Mouse (Mus musculus): ENCODE measurements at regions not wholly inside any gene's neighbourhood (a gene's known extent, or its start where the extent isn't known, plus 50 kb on each side); places are given as distances from the start of the nearest gene placed in this dataset.
A peak's percentile ranks its signal among the peaks of the same experiment; 100 is the strongest.
"Not testable (repeated sequence)": the region's sequence is repeated elsewhere in the genome, so short reads cannot be mapped to it uniquely, and the experiment has no call there.

GRCm38 (mm10) chr6:4303410-4303809, 201.2 kb upstream of the Col1a2 start:
- not testable (repeated sequence) for H3K27ac ChIP-seq (replicated peaks; ENCODE audit: low read depth, low read length); H3K4me1 ChIP-seq (ENCODE audit: control insufficient read depth, insufficient read depth, insufficient read length, low read length); H3K4me3 ChIP-seq (ENCODE audit: insufficient read depth, low read depth, low read length)

- H3K4me1 ChIP-seq (ENCODE audit: control insufficient read depth, insufficient read depth, insufficient read length, low read length): no peaks in the 10 kb centered on the region
- H3K27ac ChIP-seq (replicated peaks; ENCODE audit: low read depth, low read length): no peak overlapping the region
- no peak overlapping the region for H3K4me3 ChIP-seq (ENCODE audit: insufficient read depth, low read depth, low read length)
These were observed 154.7 kb upstream of the Col1a2 start for GRCm38 (mm10) chr6:4349953-4350352.

- H3K4me3 ChIP-seq (ENCODE audit: insufficient read depth, low read depth, low read length): no peak overlapping the region
- no peak overlapping the region for H3K27ac ChIP-seq (replicated peaks; ENCODE audit: low read depth, low read length)
- no peaks in the 10 kb centered on the region for H3K4me1 ChIP-seq (ENCODE audit: control insufficient read depth, insufficient read depth, insufficient read length, low read length)
These were observed 142.4 kb upstream of the Col1a2 start for GRCm38 (mm10) chr6:4362220-4362619.

- Histone ChIP-seq H3K27ac (replicated peaks; ENCODE audit: low read depth, low read length) (no peak overlapping the region), H3K4me3 (ENCODE audit: insufficient read depth, low read depth, low read length) (no peak overlapping the region), H3K4me1 (ENCODE audit: control insufficient read depth, insufficient read depth, insufficient read length, low read length) (no peaks in the 10 kb centered on the region)
These were observed 129.1 kb upstream of the Col1a2 start for GRCm38 (mm10) chr6:4375465-4376037.

- no peak overlapping the region for H3K4me3 ChIP-seq (ENCODE audit: insufficient read depth, low read depth, low read length)
- H3K4me1 ChIP-seq (ENCODE audit: control insufficient read depth, insufficient read depth, insufficient read length, low read length): no peaks in the 10 kb centered on the region
- H3K27ac ChIP-seq (replicated peaks; ENCODE audit: low read depth, low read length): no peak overlapping the region
These were observed 107.8 kb upstream of the Col1a2 start for GRCm38 (mm10) chr6:4396808-4397207.

- no peak overlapping the region for H3K27ac ChIP-seq (replicated peaks; ENCODE audit: low read depth, low read length)
- no peak overlapping the region for H3K4me3 ChIP-seq (ENCODE audit: insufficient read depth, low read depth, low read length)
- H3K4me1 ChIP-seq (ENCODE audit: control insufficient read depth, insufficient read depth, insufficient read length, low read length): no peaks in the 10 kb centered on the region
These were observed 106.7 kb upstream of the Col1a2 start for GRCm38 (mm10) chr6:4397695-4398598.

GRCm38 (mm10) chr6:4398599-4398980, 106.0 kb upstream of the Col1a2 start:
- Histone ChIP-seq H3K4me3 (ENCODE audit: insufficient read depth, low read depth, low read length) (no peak overlapping the region), H3K27ac (replicated peaks; ENCODE audit: low read depth, low read length) (no peak overlapping the region), H3K4me1 (ENCODE audit: control insufficient read depth, insufficient read depth, insufficient read length, low read length) (no peaks in the 10 kb centered on the region)

- H3K27ac ChIP-seq (replicated peaks; ENCODE audit: low read depth, low read length): no peak overlapping the region
- no peaks in the 10 kb centered on the region for H3K4me1 ChIP-seq (ENCODE audit: control insufficient read depth, insufficient read depth, insufficient read length, low read length)
- H3K4me3 ChIP-seq (ENCODE audit: insufficient read depth, low read depth, low read length): no peak overlapping the region
These were observed 99.3 kb upstream of the Col1a2 start for GRCm38 (mm10) chr6:4405301-4405700.

GRCm38 (mm10) chr6:4407748-4408147, 96.9 kb upstream of the Col1a2 start:
- H3K4me1 ChIP-seq (ENCODE audit: control insufficient read depth, insufficient read depth, insufficient read length, low read length): no peaks in the 10 kb centered on the region
- H3K4me3 ChIP-seq (ENCODE audit: insufficient read depth, low read depth, low read length): no peak overlapping the region
- H3K27ac ChIP-seq (replicated peaks; ENCODE audit: low read depth, low read length): no peak overlapping the region

- Histone ChIP-seq H3K27ac (replicated peaks; ENCODE audit: low read depth, low read length) (no peak overlapping the region), H3K4me1 (ENCODE audit: control insufficient read depth, insufficient read depth, insufficient read length, low read length) (no peaks in the 10 kb centered on the region)
These were observed 91.4 kb upstream of the Col1a2 start for GRCm38 (mm10) chr6:4413201-4413600.

GRCm38 (mm10) chr6:4414166-4414565, 90.4 kb upstream of the Col1a2 start:
- Histone ChIP-seq H3K4me1 (ENCODE audit: control insufficient read depth, insufficient read depth, insufficient read length, low read length) (no peaks in the 10 kb centered on the region), H3K4me3 (ENCODE audit: insufficient read depth, low read depth, low read length) (no peak overlapping the region), H3K27ac (replicated peaks; ENCODE audit: low read depth, low read length) (no peak overlapping the region)

More at GRCm38 (mm10) chr6:4413201-4413600, 91.4 kb upstream of the Col1a2 start:
- H3K4me3 ChIP-seq (ENCODE audit: insufficient read depth, low read depth, low read length): no peak overlapping the region

GRCm38 (mm10) chr6:4415206-4415605, 89.4 kb upstream of the Col1a2 start:
- no peaks in the 10 kb centered on the region for H3K4me1 ChIP-seq (ENCODE audit: control insufficient read depth, insufficient read depth, insufficient read length, low read length)

GRCm38 (mm10) chr6:4417247-4417709, 87.3 kb upstream of the Col1a2 start:
- no peak overlapping the region for H3K27ac ChIP-seq (replicated peaks; ENCODE audit: low read depth, low read length)
- H3K4me3 ChIP-seq (ENCODE audit: insufficient read depth, low read depth, low read length): 0 out of 2 replicates have a peak overlapping the region, but pooled peaks have one; percentile 3
- H3K4me1 ChIP-seq (ENCODE audit: control insufficient read depth, insufficient read depth, insufficient read length, low read length): no peaks in the 10 kb centered on the region

More at GRCm38 (mm10) chr6:4415206-4415605, 89.4 kb upstream of the Col1a2 start:
- Histone ChIP-seq H3K4me3 (ENCODE audit: insufficient read depth, low read depth, low read length) (no peak overlapping the region), H3K27ac (replicated peaks; ENCODE audit: low read depth, low read length) (no peak overlapping the region)

- H3K4me3 ChIP-seq (ENCODE audit: insufficient read depth, low read depth, low read length): no peak overlapping the region
- H3K27ac ChIP-seq (replicated peaks; ENCODE audit: low read depth, low read length): no peak overlapping the region
- H3K4me1 ChIP-seq (ENCODE audit: control insufficient read depth, insufficient read depth, insufficient read length, low read length): no peaks in the 10 kb centered on the region
These were observed 86.2 kb upstream of the Col1a2 start for GRCm38 (mm10) chr6:4418376-4418775.

GRCm38 (mm10) chr6:4418941-4419351, 85.7 kb upstream of the Col1a2 start:
- Histone ChIP-seq H3K4me1 (ENCODE audit: control insufficient read depth, insufficient read depth, insufficient read length, low read length) (no peaks in the 10 kb centered on the region), H3K27ac (replicated peaks; ENCODE audit: low read depth, low read length) (peak overlapping the region; percentile 29; the same call in 1 of the 2 replicates), H3K4me3 (ENCODE audit: insufficient read depth, low read depth, low read length) (no peak overlapping the region)

GRCm38 (mm10) chr6:4421466-4421865, 83.1 kb upstream of the Col1a2 start:
- H3K4me3 ChIP-seq (ENCODE audit: insufficient read depth, low read depth, low read length): no peak overlapping the region
- no peaks in the 10 kb centered on the region for H3K4me1 ChIP-seq (ENCODE audit: control insufficient read depth, insufficient read depth, insufficient read length, low read length)
- no peak overlapping the region for H3K27ac ChIP-seq (replicated peaks; ENCODE audit: low read depth, low read length)

Measured in brown adipose tissue, adult 24 weeks (tissue).